Mouse (Mus musculus) ES-E14 (cell line): ENCODE results near the gene Baz2b. TPM values are rescaled to one million over a fixed set of nuclear protein-coding genes. Genes with fewer than 3 reads are reported as not detected.

Experiments
- DNase-seq: peaks from one replicate; pipeline ENCODE4 v3.0.0-alpha.2; 2013; ENCODE audit warnings: low read depth, low spot score
- H3K27ac ChIP-seq: 2 replicates; pipeline ENCODE4 v1.5.1; 2012; ENCODE audit warnings: low read depth, mild to moderate bottlenecking, low read length, moderate library complexity, mixed read lengths; ENCODE audit not compliant: poor library complexity, insufficient read depth, severe bottlenecking
- H3K36me3 ChIP-seq: 2 replicates; pipeline ENCODE4 v1.6.1; 2012; ENCODE audit warnings: mild to moderate bottlenecking, low read length, moderate library complexity, mixed read lengths; ENCODE audit not compliant: control insufficient read depth, poor library complexity, insufficient read depth, severe bottlenecking
- H3K4me1 ChIP-seq, 2 experiments: fragments of 150-350 bp in 1 of 2; sonication (generic) in 1 of 2; 2 replicates each; pipeline ENCODE4 v1.6.1; 2012; ENCODE audit warnings: low read length in 2 of 2, mild to moderate bottlenecking in 1 of 2, mixed read lengths in 1 of 2; ENCODE audit not compliant: control insufficient read depth in 2 of 2, insufficient read depth in 2 of 2, poor library complexity in 1 of 2
- H3K4me3 ChIP-seq, 2 experiments: fragments of 150-350 bp in 1 of 2; sonication (generic) in 1 of 2; 2 replicates each; pipeline ENCODE4 v1.5.1; 2012; ENCODE audit warnings: low read length in 2 of 2, low read depth in 1 of 2, mild to moderate bottlenecking in 1 of 2, mixed read lengths in 1 of 2; ENCODE audit not compliant: insufficient read depth in 1 of 2, poor library complexity in 1 of 2, severe bottlenecking in 1 of 2
- H3K9ac ChIP-seq: 2 replicates; pipeline ENCODE4 v1.6.1; 2012; ENCODE audit warnings: low read depth, mild to moderate bottlenecking, low read length, mixed read lengths; ENCODE audit not compliant: poor library complexity, insufficient read depth, severe bottlenecking
- H3K9me3 ChIP-seq: fragments of 150-350 bp; sonication (generic); 2 replicates; pipeline ENCODE4 v1.6.1; 2012; ENCODE audit warnings: low read depth, mild to moderate bottlenecking, low read length; ENCODE audit not compliant: control insufficient read depth, insufficient read depth
- CHD2 ChIP-seq: IDR thresholded peaks from 2 replicates; pipeline ENCODE4 v1.6.1; 2014; ENCODE audit warnings: mild to moderate bottlenecking, low read depth, low read length, inconsistent platforms
- HCFC1 ChIP-seq: IDR thresholded peaks from 2 replicates; pipeline ENCODE4 v1.6.1; 2012; ENCODE audit warnings: low read length, inconsistent platforms, borderline replicate concordance; ENCODE audit not compliant: insufficient read depth
- MAFK ChIP-seq: IDR thresholded peaks from 2 replicates; pipeline ENCODE4 v1.6.1; 2014; ENCODE audit warnings: mild to moderate bottlenecking, low read depth, low read length, inconsistent platforms; ENCODE audit not compliant: insufficient read depth
- ZC3H11A ChIP-seq: IDR thresholded peaks from 2 replicates; pipeline ENCODE4 v1.6.1; 2012; ENCODE audit warnings: low read depth, mild to moderate bottlenecking, inconsistent platforms, low read length, borderline replicate concordance
- ZNF384 ChIP-seq: IDR thresholded peaks from 2 replicates; pipeline ENCODE4 v1.6.1; 2012; ENCODE audit warnings: low read depth, low read length, inconsistent platforms
- in situ Hi-C, 2 experiments: fragments of 600-800 bp; cut with MboI; formaldehyde crosslinking; loops; one replicate each; pipeline ENCODE4 v1.15.1; 2025; ENCODE audit warnings: low sequenced_read_pairs in 2 of 2, inconsistent platforms in 1 of 2; ENCODE audit not compliant: unreplicated experiment in 2 of 2
- total RNA-seq: library from RNA; depleted of rRNA; stranded (reverse); fragments of 300-350 nt; gene quantifications from 2 replicates; pipeline ENCODE4 v1.2.3, GENCODE M21; 2012

Baz2b gene
- total RNA-seq, 1 experiment: 22.0 TPM

- no peaks in the 10 kb centered on the region for H3K4me1 ChIP-seq
- no peak overlapping the region for H3K27ac ChIP-seq
- H3K9me3 ChIP-seq: no peaks in the 10 kb centered on the region
- TF ChIP-seq CHD2 (no peak), HCFC1 (no peak)
- in situ Hi-C loops: no loop called here
- H3K9ac ChIP-seq: no peak overlapping the region
- DNase-seq: no peak
- H3K36me3 ChIP-seq: 0 out of 2 replicates have a peak, but pooled peaks cover 2% of the 10 kb centered on the region
- H3K4me3 ChIP-seq: no peak overlapping the region
Observed at GRCm38 (mm10) chr2:60252782-60253181, 43.1 kb upstream of the Baz2b start.

- in situ Hi-C loops: no loop called here
- Histone ChIP-seq H3K4me3 (no peak overlapping the region), H3K27ac (no peak overlapping the region), H3K9me3 (no peaks in the 10 kb centered on the region), H3K4me1 (peaks cover 2% of the 10 kb centered on the region in 2 experiments; a peak in 2 of 4 replicates), H3K36me3 (peaks cover 25% of the 10 kb centered on the region), H3K9ac (no peak overlapping the region)
- TF ChIP-seq ZNF384: no peak
- TF ChIP-seq ZC3H11A: no peak
- no peak for TF ChIP-seq CHD2
- TF ChIP-seq MAFK: no peak
- DNase-seq: no peak
Observed at GRCm38 (mm10) chr2:60234506-60234905, 24.9 kb upstream of the Baz2b start.

GRCm38 (mm10) chr2:60233147-60233546 is 23.5 kb upstream of the Baz2b start:
- in situ Hi-C loops: no loop called here
- no peak for DNase-seq
- H3K4me3 ChIP-seq: no peak overlapping the region
- H3K4me1 ChIP-seq: peaks cover 2% of the 10 kb centered on the region in 2 experiments; a peak in 2 of 4 replicates
- peak; percentile 42; the same call in 1 of the 2 replicates for TF ChIP-seq ZNF384
- no peak for TF ChIP-seq ZC3H11A
- H3K9me3 ChIP-seq: no peaks in the 10 kb centered on the region
- H3K27ac ChIP-seq: no peak overlapping the region
- H3K36me3 ChIP-seq: peaks cover 21% of the 10 kb centered on the region
- H3K9ac ChIP-seq: no peak overlapping the region; the same call in 1 of the 2 replicates

GRCm38 (mm10) chr2:60230361-60230760 is 20.7 kb upstream of the Baz2b start:
- TF ChIP-seq HCFC1 (no peak), ZNF384 (no peak), MAFK (no peak), CHD2 (no peak), ZC3H11A (no peak)
- Histone ChIP-seq H3K4me3 (no peak overlapping the region), H3K9me3 (no peaks in the 10 kb centered on the region), H3K27ac (no peak overlapping the region), H3K4me1 (peaks cover 4 to 5% of the 10 kb centered on the region in 2 experiments; a peak in 3 of 4 replicates), H3K9ac (no peak overlapping the region), H3K36me3 (peaks cover 12% of the 10 kb centered on the region)
- in situ Hi-C loops: no loop called here
- no peak for DNase-seq

- Histone ChIP-seq H3K4me3 (no peak overlapping the region), H3K9ac (no peak overlapping the region), H3K9me3 (no peaks in the 10 kb centered on the region), H3K27ac (no peak overlapping the region), H3K4me1 (peaks cover 5 to 6% of the 10 kb centered on the region in 2 experiments; a peak in 2 of 4 replicates), H3K36me3 (peaks cover 3% of the 10 kb centered on the region)
- in situ Hi-C loops: no loop called here
- DNase-seq: no peak
- TF ChIP-seq ZC3H11A (no peak), MAFK (no peak), HCFC1 (no peak), CHD2 (no peak)
Observed at GRCm38 (mm10) chr2:60228470-60228869, 18.8 kb upstream of the Baz2b start.
